Mouse (Mus musculus): Measurements from ENCODE around the gene Erg28.
A peak's percentile ranks its signal among the peaks of the same experiment; 100 is the strongest.

DNA sequence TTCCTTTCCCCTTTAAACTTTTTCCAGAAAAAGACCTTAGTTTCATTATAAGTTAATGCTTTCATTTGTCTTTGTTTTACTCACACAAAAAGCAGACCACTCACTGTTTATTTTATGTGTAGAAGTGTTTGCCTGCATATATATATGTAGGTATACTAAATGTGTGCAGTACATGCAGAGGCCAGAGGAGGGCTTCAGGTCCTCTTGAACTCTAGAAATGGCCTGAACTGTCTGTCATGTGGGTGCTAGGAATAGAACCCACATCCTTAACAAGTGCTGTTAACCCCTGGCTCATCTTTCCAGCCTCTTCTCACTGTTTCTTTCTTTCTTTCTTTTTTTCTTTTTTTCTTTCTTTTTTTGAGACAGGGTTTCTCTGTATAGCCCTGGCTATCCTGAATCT is 42.8 kb upstream of the Erg28 start:
- TF ChIP-seq CTCF (IDR thresholded peaks at IDR 0.05; ENCODE audit: borderline replicate concordance, extremely low read depth, insufficient read depth, insufficient read length) = peak; percentile 1; the same call in 1 of the 2 replicates
- no peak for TF ChIP-seq POLR2A (IDR thresholded peaks at IDR 0.05; ENCODE audit: borderline replicate concordance, extremely low read depth, insufficient read depth, insufficient read length, poor library complexity, severe bottlenecking)
